Mouse (Mus musculus) CH12.LX (cell line): ENCODE results near the gene Tdrd9. TPM values are rescaled to one million over a fixed set of nuclear protein-coding genes. Genes with fewer than 3 reads are reported as not detected.

Experiments used
- DNase-seq: peaks from one replicate; pipeline ENCODE4 v3.0.0-alpha.2; 2013; ENCODE audit errors: extremely low read depth
- H3K27ac ChIP-seq: 2 replicates; pipeline ENCODE4 v1.5.1; 2012; ENCODE audit warnings: low read depth, mild to moderate bottlenecking, control low read depth, moderate library complexity; ENCODE audit not compliant: insufficient read depth
- H3K27me3 ChIP-seq: replicated peaks from 2 replicates; pipeline ENCODE3; 2012; ENCODE audit warnings: inconsistent platforms
- H3K36me3 ChIP-seq, 2 experiments: replicated peaks in 1 of 2; 2 replicates each; pipeline versions ENCODE3 to v1.6.1; 2012; ENCODE audit warnings: inconsistent platforms in 1 of 2, low read length in 1 of 2, mild to moderate bottlenecking in 1 of 2, mixed read lengths in 1 of 2, moderate library complexity in 1 of 2; ENCODE audit not compliant: control insufficient read depth in 1 of 2, insufficient read depth in 1 of 2
- H3K4me1 ChIP-seq, 2 experiments: 2 replicates each; pipeline ENCODE4 v1.6.1; 2012; ENCODE audit warnings: inconsistent platforms in 1 of 2, moderate library complexity in 1 of 2; ENCODE audit not compliant: insufficient read depth in 2 of 2, control insufficient read depth in 1 of 2
- H3K4me2 ChIP-seq: 2 replicates; pipeline ENCODE4 v1.6.1; 2012; ENCODE audit warnings: low read depth, mild to moderate bottlenecking, control low read depth; ENCODE audit not compliant: poor library complexity, insufficient read depth, severe bottlenecking
- H3K4me3 ChIP-seq, 3 experiments: fragments of 150-350 bp in 1 of 3; sonication (generic) in 1 of 3; replicated peaks in 1 of 3; 2 replicates each; pipeline versions ENCODE3 to v1.5.1; 2011 to 2012; ENCODE audit warnings: low read depth in 2 of 3, low read length in 2 of 3, mild to moderate bottlenecking in 2 of 3, moderate library complexity in 2 of 3, control low read depth in 1 of 3, improper control_type of control experiment in 1 of 3, inconsistent platforms in 1 of 3, mixed read lengths in 1 of 3; ENCODE audit not compliant: poor library complexity in 1 of 3
- H3K79me2 ChIP-seq: replicated peaks from 2 replicates; pipeline ENCODE4 v1.6.1; 2012; ENCODE audit warnings: mild to moderate bottlenecking, moderate library complexity; ENCODE audit not compliant: control insufficient read depth, poor library complexity, insufficient read depth, severe bottlenecking; ENCODE audit errors: extremely low read depth
- H3K9ac ChIP-seq: 2 replicates; pipeline ENCODE4 v1.6.1; 2012; ENCODE audit warnings: low read depth, mild to moderate bottlenecking, control low read depth, moderate library complexity; ENCODE audit not compliant: insufficient read depth
- H3K9me3 ChIP-seq: replicated peaks from 2 replicates; pipeline ENCODE3; 2012; ENCODE audit warnings: low read length, inconsistent platforms, mixed read lengths
- ETS1 ChIP-seq: conservative IDR thresholded peaks from 2 replicates; pipeline ENCODE4 v1.6.1; 2012; ENCODE audit warnings: low read depth, mild to moderate bottlenecking, inconsistent platforms, low read length, improper control_type of control experiment, moderate library complexity
- HCFC1 ChIP-seq: IDR thresholded peaks from 2 replicates; pipeline ENCODE4 v1.6.1; 2012; ENCODE audit warnings: low read depth, mild to moderate bottlenecking, inconsistent platforms, low read length, improper control_type of control experiment
- JUN ChIP-seq: IDR thresholded peaks from 2 replicates; pipeline ENCODE4 v1.6.1; 2011; ENCODE audit warnings: low read depth, mild to moderate bottlenecking, low read length, improper control_type of control experiment, moderate library complexity; ENCODE audit not compliant: insufficient read depth
- MXI1 ChIP-seq: IDR thresholded peaks from 2 replicates; pipeline ENCODE4 v1.6.1; 2011; ENCODE audit warnings: mild to moderate bottlenecking, low read depth, low read length, improper control_type of control experiment
- NELFE ChIP-seq: IDR thresholded peaks from 2 replicates; pipeline ENCODE4 v1.6.1; 2011; ENCODE audit warnings: low read depth, low read length, improper control_type of control experiment
- SIN3A ChIP-seq: IDR thresholded peaks from 2 replicates; pipeline ENCODE4 v1.6.1; 2012; ENCODE audit warnings: low read length, improper control_type of control experiment, inconsistent platforms
- TBP ChIP-seq: conservative IDR thresholded peaks from 2 replicates; pipeline ENCODE4 v1.6.1; 2011; ENCODE audit warnings: low read depth, low read length, improper control_type of control experiment
- USF2 ChIP-seq: conservative IDR thresholded peaks from 2 replicates; pipeline ENCODE4 v1.6.1; 2011; ENCODE audit warnings: low read depth, low read length, improper control_type of control experiment
- ZC3H11A ChIP-seq: IDR thresholded peaks from 2 replicates; pipeline ENCODE4 v1.6.1; 2012; ENCODE audit warnings: low read depth, mild to moderate bottlenecking, inconsistent platforms, low read length, improper control_type of control experiment
- ZKSCAN1 ChIP-seq: IDR thresholded peaks from 2 replicates; pipeline ENCODE4 v1.6.1; 2012; ENCODE audit warnings: low read depth, inconsistent platforms, low read length, improper control_type of control experiment, borderline replicate concordance
- ZNF384 ChIP-seq: IDR thresholded peaks from 2 replicates; pipeline ENCODE4 v1.6.1; 2012; ENCODE audit warnings: low read depth, low read length, improper control_type of control experiment, inconsistent platforms
- dilution Hi-C: fragments of 300-500 bp; cut with MboI; formaldehyde crosslinking; loops from 2 replicates; pipeline ENCODE4 v1.14.3; 2020; ENCODE audit warnings: low sequenced_read_pairs; ENCODE audit not compliant: extremely low pct_unique_long_range_greater_than_20kb, extremely low pct_ligation_motif_present
- in situ Hi-C: fragments of 300-500 bp; cut with MboI; formaldehyde crosslinking; loops from 3 replicates; pipeline ENCODE4 v1.14.3; 2019; ENCODE audit warnings: low sequenced_read_pairs, low pct_ligation_motif_present, low pct_unique_long_range_greater_than_20kb, mixed read lengths
- polyA plus RNA-seq: library from polyadenylated mRNA; unstranded; fragments of >175 nt; gene quantifications from 2 replicates; pipeline ENCODE4 v1.2.1, GENCODE M21; 2012; ENCODE audit warnings: low read depth; ENCODE audit not compliant: insufficient read length
- total RNA-seq, 2 experiments: library from RNA; depleted of rRNA; stranded (reverse); fragments of 300-350 nt in 1 of 2; fragments of >200 nt in 1 of 2; gene quantifications; 2 replicates each; pipeline ENCODE4 v1.2.3; 2012 to 2014

Tdrd9 gene
- total and polyA plus RNA-seq, 3 experiments = not detected

DNA sequence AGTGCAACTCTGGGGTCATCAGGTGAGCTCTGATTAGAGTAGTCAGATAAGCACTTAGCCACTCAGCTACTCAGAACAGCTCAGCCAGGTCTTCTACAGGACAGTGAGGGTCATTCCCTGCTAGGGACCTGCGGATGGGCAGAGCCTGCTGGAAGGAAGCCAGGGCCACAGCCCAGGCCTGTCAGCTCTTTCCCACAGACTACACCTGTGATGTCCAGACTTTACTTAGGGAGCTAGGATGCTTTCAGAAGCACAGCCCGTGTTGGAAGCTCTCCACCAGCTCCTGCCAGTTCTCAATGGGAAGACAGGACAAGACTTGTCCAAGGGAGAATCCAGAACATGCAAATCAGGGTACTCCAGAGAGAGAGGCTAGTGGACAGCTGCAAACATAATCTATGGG lies 37.4 kb upstream of the Tdrd9 start:
- Histone ChIP-seq H3K4me1 (peaks cover 17 to 26% of the 10 kb centered on the region in 2 experiments), H3K9me3 (no peaks in the 10 kb centered on the region), H3K27ac (no peak overlapping the region), H3K9ac (no peak overlapping the region), H3K36me3 (no peaks in the 10 kb centered on the region), H3K4me2 (no peak overlapping the region), H3K27me3 (peaks cover 7% of the 10 kb centered on the region), H3K79me2 (no peaks in the 10 kb centered on the region), H3K4me3 (no peak overlapping the region)
- in situ Hi-C loops = no loop called here
- dilution Hi-C loops = no loop called here
- TF ChIP-seq JUN (no peak), ZNF384 (no peak), NELFE (no peak), SIN3A (no peak), ETS1 (no peak), TBP (no peak), ZC3H11A (no peak)
- DNase-seq = no peak

DNA sequence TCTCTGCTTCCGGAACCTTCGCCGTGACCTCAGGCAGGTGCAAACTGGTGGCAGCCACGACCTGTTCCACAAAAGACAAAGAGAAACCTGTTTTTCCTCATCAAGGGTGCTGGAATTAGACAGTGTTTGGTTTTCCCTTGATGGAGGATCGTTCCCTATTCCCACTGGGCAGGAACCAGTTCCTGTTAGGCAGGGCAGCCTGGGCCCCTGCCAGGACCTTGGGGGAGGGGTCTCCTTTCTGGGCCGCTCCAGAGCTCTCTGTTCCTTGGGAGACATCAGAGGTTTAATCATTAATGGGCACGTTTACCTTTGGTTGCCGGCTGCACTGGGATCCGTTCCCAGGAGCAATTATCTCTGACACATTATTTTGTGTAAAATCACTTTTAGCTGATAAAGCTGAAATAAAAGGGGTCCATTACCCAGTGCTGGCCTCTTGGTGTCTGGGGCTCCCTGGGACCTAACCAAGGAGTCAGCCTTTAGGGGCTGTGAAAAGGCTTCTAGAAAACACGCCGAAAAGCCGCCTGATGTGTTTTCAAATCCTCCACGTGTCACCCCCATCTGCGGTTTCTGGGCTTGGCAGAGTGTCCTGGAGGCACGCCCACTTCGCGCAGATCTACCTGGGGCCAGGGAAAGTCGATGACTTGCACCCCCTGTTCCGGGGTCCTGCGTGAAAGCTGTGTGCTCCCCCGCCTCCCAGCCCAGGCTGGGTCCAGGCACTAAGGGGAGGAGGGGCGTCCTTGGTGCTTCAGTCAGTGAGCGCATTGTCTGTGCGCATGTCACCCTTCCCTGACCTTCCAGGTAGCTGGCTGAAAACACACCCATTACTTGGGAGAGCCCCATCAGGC lies 34.4 kb upstream of the Tdrd9 start:
- Histone ChIP-seq H3K36me3 (no peaks in the 10 kb centered on the region), H3K27ac (no peak overlapping the region)
- dilution Hi-C loops (no loop called here), in situ Hi-C loops (loop anchor here (5.0 kb wide), 1 partner anchor 45 kb away; no protein-coding TSS in a partner anchor)
- no peak for DNase-seq
- no peak for TF ChIP-seq USF2
- TF ChIP-seq MXI1 = no peak
- TF ChIP-seq SIN3A = no peak
- no peak for TF ChIP-seq HCFC1
- TF ChIP-seq ZC3H11A = no peak
- TF ChIP-seq, all 38 proteins: peak for 0
- no peak overlapping the region for H3K4me2 ChIP-seq
- H3K9ac ChIP-seq = no peak overlapping the region
- no peaks in the 10 kb centered on the region for H3K79me2 ChIP-seq
- H3K4me1 ChIP-seq = peaks cover 14 to 18% of the 10 kb centered on the region in 2 experiments
- no peak overlapping the region for H3K4me3 ChIP-seq
- H3K27me3 ChIP-seq = peaks cover 5% of the 10 kb centered on the region
- H3K9me3 ChIP-seq = no peaks in the 10 kb centered on the region

DNA sequence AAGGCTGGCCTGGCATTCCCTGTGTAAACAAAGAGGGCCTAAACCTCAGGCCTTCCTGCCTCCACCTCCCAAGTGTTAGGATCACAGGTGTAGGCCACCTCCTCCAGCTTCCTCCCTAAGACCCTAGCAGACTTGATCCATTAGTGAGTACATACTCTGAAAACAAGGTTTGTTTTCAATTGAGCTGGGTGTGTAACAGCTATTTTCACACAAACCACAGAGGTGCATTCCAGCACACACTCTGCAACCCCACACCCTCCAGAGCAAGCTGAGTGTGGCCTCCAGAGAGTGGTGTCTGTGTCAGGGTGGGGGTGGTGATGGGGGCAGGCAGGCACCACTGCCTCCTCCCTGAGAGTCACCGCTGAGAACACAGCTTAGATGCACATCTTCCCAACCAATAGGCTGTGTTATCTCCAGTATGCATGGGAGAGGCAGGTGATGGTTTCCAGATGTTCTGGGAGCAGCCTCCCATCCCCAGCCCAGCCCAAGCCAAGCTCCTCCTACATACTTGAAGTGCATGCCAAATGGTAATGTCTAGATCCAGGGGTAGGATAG lies 32.7 kb upstream of the Tdrd9 start:
- H3K36me3 ChIP-seq = no peaks in the 10 kb centered on the region
- no peaks in the 10 kb centered on the region for H3K9me3 ChIP-seq
- no peak overlapping the region for H3K4me3 ChIP-seq
- no peak overlapping the region for H3K27ac ChIP-seq
- H3K79me2 ChIP-seq = no peaks in the 10 kb centered on the region
- DNase-seq = no peak
- TF ChIP-seq ZKSCAN1 = no peak
- no peak overlapping the region for H3K4me2 ChIP-seq
- peaks cover 5% of the 10 kb centered on the region for H3K27me3 ChIP-seq
- peaks cover under 1% of the 10 kb centered on the region in 2 experiments; a peak in 3 of 4 replicates for H3K4me1 ChIP-seq
- no peak overlapping the region for H3K9ac ChIP-seq
- dilution Hi-C loops (no loop called here), in situ Hi-C loops (loop anchor here (5.0 kb wide), 1 partner anchor 46 kb away; no protein-coding TSS in a partner anchor)
